Mouse (Mus musculus) E14TG2a.4 (cell line): Measurements from ENCODE around the gene Gm20855.
"Not testable (repeated sequence)": the region's sequence is repeated elsewhere in the genome, so short reads cannot be mapped to it uniquely, and the experiment has no call there.

ENCODE experiments used
- H3K27me3 ChIP-seq: 2 replicates; pipeline ENCODE4 v1.6.1; 2014; ENCODE audit warnings: low read length, control low read depth; ENCODE audit not compliant: insufficient read depth
- H3K36me3 ChIP-seq: 2 replicates; pipeline ENCODE4 v1.6.1; 2014; ENCODE audit warnings: low read length, control low read depth; ENCODE audit not compliant: insufficient read depth
- H3K4me1 ChIP-seq: replicated peaks from 2 replicates; pipeline ENCODE4 v1.6.1; 2014; ENCODE audit warnings: low read depth, low read length, control low read depth
- H3K4me3 ChIP-seq: replicated peaks from 2 replicates; pipeline ENCODE4 v1.5.1; 2014; ENCODE audit warnings: mild to moderate bottlenecking, low read length
- H3K9me3 ChIP-seq: 2 replicates; pipeline ENCODE4 v1.6.1; 2014; ENCODE audit warnings: low read length, control low read depth

The Gm20855 gene

DNA sequence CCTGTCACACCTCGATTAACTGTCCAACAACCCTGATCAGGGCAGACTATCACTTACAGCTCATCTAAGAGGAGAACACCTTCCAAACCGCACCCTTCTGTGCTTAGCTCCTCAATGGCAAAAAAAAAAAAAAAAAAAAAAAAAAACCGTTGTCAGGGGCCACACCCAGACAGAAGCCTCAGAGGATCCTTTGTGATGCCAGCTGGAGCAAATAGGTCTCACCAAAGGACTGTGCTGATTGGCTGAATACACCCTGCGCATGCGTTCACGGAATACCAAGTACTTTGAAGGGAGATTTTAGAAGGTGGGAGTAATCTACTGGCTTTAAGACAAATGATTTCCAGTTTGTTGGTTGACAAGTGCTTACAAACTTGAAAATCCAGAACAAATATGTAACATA, at the start of gene Gm20855:
Gm20855 (minus strand) TSS at position 101 of the 400 bp plus-strand sequence.
- not testable (repeated sequence) for H3K4me3 ChIP-seq, H3K4me1 ChIP-seq, H3K9me3 ChIP-seq, H3K36me3 ChIP-seq, H3K27me3 ChIP-seq
